Mouse (Mus musculus): Measurements from ENCODE around the gene Metrn. TPM values are rescaled to one million over a fixed set of nuclear protein-coding genes. Genes with fewer than 3 reads are reported as not detected.

Metrn gene
- polyA plus RNA-seq, 1 experiment from 2014 or later: 3.0 TPM

- Histone ChIP-seq H3K36me3 (ENCODE audit: inconsistent target) (peaks cover 32% of the 10 kb centered on the region), H3K79me2 (ENCODE audit: inconsistent target) (peaks cover 51% of the 10 kb centered on the region), H3K27ac (no peak overlapping the region), H3K4me3 (ENCODE audit: inconsistent target) (no peak overlapping the region)
- 76% methylated on average over 2 of the region's 7 CpGs for WGBS (ENCODE audit: missing documents)
Observed at GRCm38 (mm10) chr17:25835301-25835700, 38.4 kb upstream of the Metrn start.

DNA sequence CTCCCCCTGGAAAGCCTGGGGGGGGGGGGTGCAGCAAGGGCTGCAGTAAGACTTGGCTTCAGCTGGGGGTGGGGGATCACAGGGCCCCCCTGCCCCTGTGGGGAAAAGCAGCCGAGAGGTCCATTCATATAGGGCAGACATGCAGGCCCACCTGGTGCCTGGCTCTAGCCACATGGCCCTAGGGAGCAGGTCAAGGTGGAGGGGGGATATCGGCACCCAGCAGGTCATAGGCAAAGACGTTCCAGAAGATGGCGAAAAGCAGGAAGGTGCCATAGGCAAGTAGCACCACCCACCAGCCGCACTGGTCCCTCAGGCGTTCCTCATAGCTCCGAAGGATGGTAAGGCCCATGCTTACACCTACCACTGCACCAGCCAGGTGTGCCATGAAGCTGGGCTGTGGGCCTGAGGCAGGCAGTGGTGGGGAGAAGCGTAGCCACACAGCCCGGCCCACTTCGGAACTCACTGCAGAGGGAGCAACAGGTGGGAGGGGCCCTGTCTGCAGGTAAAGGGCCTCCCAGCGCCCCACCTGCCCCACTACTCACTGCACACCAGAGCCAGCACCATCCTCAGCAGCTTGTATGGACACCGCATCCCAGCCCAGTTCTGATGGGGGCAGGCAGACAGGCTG lies 37.8 kb upstream of the Metrn start:
- 94% methylated on average over 12 of the region's 12 CpGs for WGBS (ENCODE audit: missing documents)
- H3K79me2 ChIP-seq (ENCODE audit: inconsistent target): peaks cover 57% of the 10 kb centered on the region
- H3K36me3 ChIP-seq (ENCODE audit: inconsistent target): peaks cover 26% of the 10 kb centered on the region
- H3K4me3 ChIP-seq (ENCODE audit: inconsistent target): peak overlapping the region; percentile 67; the same call in 1 of the 2 replicates
- H3K27ac ChIP-seq: peak overlapping the region; percentile 92; the same call in 1 of the 2 replicates

DNA sequence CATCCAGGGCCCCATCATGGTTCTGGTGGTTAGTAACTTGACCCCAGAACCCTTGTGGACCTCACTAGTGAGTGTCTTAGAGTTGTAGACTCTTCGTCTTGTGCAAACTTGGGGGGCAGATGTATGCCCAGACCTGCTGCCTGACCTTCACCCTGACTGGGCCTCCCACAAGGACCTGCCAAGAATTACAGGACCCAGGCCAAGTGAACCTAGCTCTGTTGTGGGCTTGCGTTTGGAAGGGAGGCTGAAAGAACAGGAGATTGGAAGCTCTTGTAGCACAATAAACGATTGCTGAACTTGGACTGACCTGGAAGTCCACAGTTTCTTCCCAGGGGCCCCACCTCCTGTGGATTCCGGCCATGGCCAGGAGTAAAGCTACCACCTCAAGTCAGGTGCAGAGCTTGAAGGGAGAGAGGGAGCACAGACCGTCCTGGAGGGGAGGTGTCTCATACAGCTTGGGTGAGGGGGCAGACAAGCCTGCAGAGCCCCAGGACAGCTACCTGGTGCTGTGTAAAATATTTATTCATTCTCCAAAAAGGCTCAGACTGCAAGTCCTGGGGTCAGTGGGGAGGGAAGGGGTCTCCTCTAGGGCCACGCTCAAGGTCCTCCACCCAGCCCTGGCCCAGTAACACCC lies 37.1 kb upstream of the Metrn start:
- Histone ChIP-seq H3K79me2 (ENCODE audit: inconsistent target) (peaks cover 63% of the 10 kb centered on the region), H3K36me3 (ENCODE audit: inconsistent target) (peaks cover 20% of the 10 kb centered on the region; the same call in 1 of the 2 replicates), H3K4me3 (ENCODE audit: inconsistent target) (peak overlapping the region; percentile 67), H3K27ac (peak overlapping the region; percentile 92)
- whole genome bisulfite sequencing (ENCODE audit: missing documents): 60% methylated on average over 6 of the region's 6 CpGs

GRCm38 (mm10) chr17:25833291-25833663 lies 36.3 kb upstream of the Metrn start, which contains the start of gene Stub1:
Stub1 (minus strand) TSS chr17:25833404.
- Histone ChIP-seq H3K27ac (peak within 1 kb of the TSS; percentile 92), H3K4me3 (ENCODE audit: inconsistent target) (peak within 1 kb of the TSS; percentile 77), H3K79me2 (ENCODE audit: inconsistent target) (peaks cover 65% of the 10 kb centered on the region), H3K36me3 (ENCODE audit: inconsistent target) (peaks cover 14% of the 10 kb centered on the region; the same call in 1 of the 2 replicates)
- WGBS (ENCODE audit: missing documents): 2% methylated on average over 23 of the region's 24 CpGs

- Histone ChIP-seq H3K79me2 (ENCODE audit: inconsistent target) (peaks cover 65% of the 10 kb centered on the region), H3K27ac (peak overlapping the region; percentile 92), H3K4me3 (ENCODE audit: inconsistent target) (peak overlapping the region; percentile 77), H3K36me3 (ENCODE audit: inconsistent target) (peaks cover 8% of the 10 kb centered on the region; the same call in 1 of the 2 replicates)
- under 1% methylated on average over 68 of the region's 77 CpGs for WGBS (ENCODE audit: missing documents)
Observed at GRCm38 (mm10) chr17:25832436-25833290, 35.7 kb upstream of the Metrn start.

- H3K4me3 ChIP-seq (ENCODE audit: inconsistent target): peak overlapping the region; percentile 77
- peak overlapping the region; percentile 69 for H3K27ac ChIP-seq
- 49% methylated on average over 21 of the region's 21 CpGs for WGBS (ENCODE audit: missing documents)
- peaks cover 65% of the 10 kb centered on the region for H3K79me2 ChIP-seq (ENCODE audit: inconsistent target)
- peaks cover 15% of the 10 kb centered on the region; the same call in 1 of the 2 replicates for H3K36me3 ChIP-seq (ENCODE audit: inconsistent target)
Observed at GRCm38 (mm10) chr17:25831451-25832281, 34.7 kb upstream of the Metrn start.

DNA sequence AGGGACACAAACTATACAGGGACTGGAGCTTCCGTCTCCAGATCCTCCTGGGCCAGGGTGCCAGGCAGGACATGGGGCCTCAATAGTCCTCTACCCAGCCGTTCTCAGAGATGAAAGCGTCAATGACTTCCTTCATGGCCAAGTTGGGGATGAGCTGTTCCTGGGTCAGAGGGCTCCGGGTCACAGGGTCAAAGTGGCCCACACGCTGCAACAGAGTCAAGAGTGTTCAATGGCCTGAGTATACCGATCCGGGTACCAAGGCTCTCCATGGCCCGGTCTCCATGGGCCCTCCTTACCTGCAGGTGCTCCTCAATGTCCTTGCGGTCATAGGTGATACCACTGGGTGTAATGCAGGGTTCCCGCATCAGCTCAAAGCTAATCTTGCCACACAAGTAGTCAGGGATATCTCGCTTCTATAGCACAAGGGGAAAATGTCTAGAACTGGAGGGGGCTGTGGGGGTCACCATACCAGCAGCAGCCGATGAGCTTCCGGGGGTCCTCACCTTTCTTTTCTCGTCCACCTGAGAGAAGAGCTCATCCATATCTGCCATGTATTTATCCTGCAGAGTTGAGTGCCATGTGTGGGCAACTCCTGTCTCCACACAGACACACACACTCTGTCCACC lies 34.0 kb upstream of the Metrn start:
- peaks cover 22% of the 10 kb centered on the region; the same call in 1 of the 2 replicates for H3K36me3 ChIP-seq (ENCODE audit: inconsistent target)

GRCm38 (mm10) chr17:25830200-25830753 lies 33.3 kb upstream of the Metrn start:
- WGBS (ENCODE audit: missing documents): 94% methylated on average over 4 of the region's 4 CpGs
- Histone ChIP-seq H3K27ac (no peak overlapping the region), H3K4me3 (ENCODE audit: inconsistent target) (no peak overlapping the region), H3K36me3 (ENCODE audit: inconsistent target) (peaks cover 26% of the 10 kb centered on the region; the same call in 1 of the 2 replicates), H3K79me2 (ENCODE audit: inconsistent target) (peaks cover 59% of the 10 kb centered on the region)

More for the DNA sequence above, 34.0 kb upstream of the Metrn start:
- WGBS (ENCODE audit: missing documents): 93% methylated on average over 14 of the region's 14 CpGs
- peaks cover 59% of the 10 kb centered on the region for H3K79me2 ChIP-seq (ENCODE audit: inconsistent target)
- H3K4me3 ChIP-seq (ENCODE audit: inconsistent target): no peak overlapping the region; the same call in 1 of the 2 replicates
- no peak overlapping the region for H3K27ac ChIP-seq

- peak overlapping the region; percentile 62 for H3K27ac ChIP-seq
- H3K79me2 ChIP-seq (ENCODE audit: inconsistent target): peaks cover 59% of the 10 kb centered on the region
- peak overlapping the region; percentile 64 for H3K4me3 ChIP-seq (ENCODE audit: inconsistent target)
- 52% methylated on average over 8 of the region's 8 CpGs for WGBS (ENCODE audit: missing documents)
- peaks cover 26% of the 10 kb centered on the region; the same call in 1 of the 2 replicates for H3K36me3 ChIP-seq (ENCODE audit: inconsistent target)
Observed at GRCm38 (mm10) chr17:25829558-25830017, 32.7 kb upstream of the Metrn start.

GRCm38 (mm10) chr17:25828712-25829557 lies 32.0 kb upstream of the Metrn start, which contains the start of gene Jmjd8:
Jmjd8 (plus strand) TSS chr17:25828867.
- peaks cover 59% of the 10 kb centered on the region for H3K79me2 ChIP-seq (ENCODE audit: inconsistent target)
- WGBS (ENCODE audit: missing documents): under 1% methylated on average over 32 of the region's 32 CpGs
- H3K4me3 ChIP-seq (ENCODE audit: inconsistent target): peak within 1 kb of the TSS; percentile 64
- H3K27ac ChIP-seq: peak within 1 kb of the TSS; percentile 62
- H3K36me3 ChIP-seq (ENCODE audit: inconsistent target): peaks cover 26% of the 10 kb centered on the region; the same call in 1 of the 2 replicates

DNA sequence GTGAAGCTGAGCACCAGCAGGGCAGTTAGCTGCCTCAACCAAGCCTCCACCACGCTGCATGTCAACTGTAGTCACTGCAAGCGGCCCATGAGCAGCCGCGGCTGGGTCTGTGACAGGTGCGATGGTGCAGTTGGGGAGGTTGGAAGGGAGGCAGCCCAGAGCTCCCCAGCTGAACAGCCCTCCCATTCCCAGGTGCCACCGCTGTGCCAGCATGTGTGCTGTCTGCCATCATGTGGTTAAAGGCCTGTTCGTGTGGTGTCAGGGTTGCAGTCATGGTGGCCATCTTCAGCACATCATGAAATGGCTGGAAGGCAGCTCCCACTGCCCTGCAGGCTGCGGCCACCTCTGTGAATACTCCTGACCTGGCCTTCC lies 31.3 kb upstream of the Metrn start:
- Histone ChIP-seq H3K79me2 (ENCODE audit: inconsistent target) (peaks cover 59% of the 10 kb centered on the region), H3K27ac (no peak overlapping the region), H3K36me3 (ENCODE audit: inconsistent target) (peaks cover 26% of the 10 kb centered on the region; the same call in 1 of the 2 replicates), H3K4me3 (ENCODE audit: inconsistent target) (peak overlapping the region; percentile 64; the same call in 1 of the 2 replicates)
- WGBS (ENCODE audit: missing documents): 92% methylated on average over 8 of the region's 8 CpGs

DNA sequence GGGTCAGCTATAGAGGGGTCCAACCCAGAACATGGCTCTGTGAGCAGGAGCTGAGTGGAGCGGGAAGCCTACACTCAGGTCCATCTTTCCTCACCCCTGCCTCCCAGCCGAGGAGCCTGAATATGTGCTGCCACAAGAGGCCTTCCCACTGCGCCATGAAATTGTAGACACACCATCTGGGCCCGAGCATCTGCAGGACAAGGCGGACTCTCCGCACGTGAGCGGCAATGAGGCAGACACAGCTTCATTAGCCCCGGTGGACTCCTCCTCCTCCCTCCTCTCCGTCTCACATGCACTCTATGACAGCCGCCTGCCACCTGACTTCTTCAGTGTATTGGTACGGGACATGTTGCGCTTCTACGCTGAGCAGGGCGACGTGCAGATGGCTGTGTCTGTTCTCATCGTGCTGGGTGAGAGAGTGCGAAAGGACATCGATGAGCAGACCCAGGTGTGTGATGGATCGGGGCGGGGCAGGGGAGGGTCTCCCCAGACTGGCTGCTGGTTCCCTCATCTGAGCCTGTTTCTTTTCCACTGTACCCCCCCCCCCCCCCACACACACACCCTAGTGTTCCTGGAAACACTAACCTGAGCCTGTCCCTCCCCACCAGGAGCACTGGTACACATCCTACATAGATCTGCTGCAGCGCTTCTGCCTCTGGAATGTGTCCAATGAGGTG lies 30.7 kb upstream of the Metrn start:
- 90% methylated on average over 19 of the region's 22 CpGs for WGBS (ENCODE audit: missing documents)
- peaks cover 26% of the 10 kb centered on the region; the same call in 1 of the 2 replicates for H3K36me3 ChIP-seq (ENCODE audit: inconsistent target)

More for the DNA sequence above, 30.7 kb upstream of the Metrn start:
- H3K4me3 ChIP-seq (ENCODE audit: inconsistent target): no peak overlapping the region
- H3K27ac ChIP-seq: no peak overlapping the region
- peaks cover 59% of the 10 kb centered on the region for H3K79me2 ChIP-seq (ENCODE audit: inconsistent target)

Data from macrophage (primary cell).